Mouse (Mus musculus): ENCODE results near the gene Dnajb8.

Gene Dnajb8

DNA sequence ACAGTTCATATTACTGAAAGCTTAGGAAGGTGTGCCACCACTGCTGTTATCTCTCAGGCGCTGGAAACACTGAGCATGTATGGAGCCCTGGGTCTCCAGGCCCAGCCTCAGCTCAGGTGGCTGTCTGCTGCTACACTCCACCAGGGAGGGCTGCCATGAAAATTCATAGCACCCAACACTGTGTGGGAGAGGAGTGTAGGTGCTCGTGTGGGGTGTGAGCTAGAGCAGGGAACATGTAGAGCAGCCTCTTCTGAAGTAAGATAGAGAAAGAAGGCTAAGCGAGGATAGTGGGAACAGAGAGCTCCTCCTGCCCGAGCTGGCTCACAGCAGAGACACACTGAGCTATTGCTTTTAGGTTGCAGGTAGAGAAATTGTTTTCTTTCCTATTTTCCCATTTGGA is 54.2 kb downstream of the Dnajb8 start:
- no peak for ATAC-seq (ENCODE audit: insufficient number of reproducible peaks, low FRiP score, low TSS enrichment)

DNA sequence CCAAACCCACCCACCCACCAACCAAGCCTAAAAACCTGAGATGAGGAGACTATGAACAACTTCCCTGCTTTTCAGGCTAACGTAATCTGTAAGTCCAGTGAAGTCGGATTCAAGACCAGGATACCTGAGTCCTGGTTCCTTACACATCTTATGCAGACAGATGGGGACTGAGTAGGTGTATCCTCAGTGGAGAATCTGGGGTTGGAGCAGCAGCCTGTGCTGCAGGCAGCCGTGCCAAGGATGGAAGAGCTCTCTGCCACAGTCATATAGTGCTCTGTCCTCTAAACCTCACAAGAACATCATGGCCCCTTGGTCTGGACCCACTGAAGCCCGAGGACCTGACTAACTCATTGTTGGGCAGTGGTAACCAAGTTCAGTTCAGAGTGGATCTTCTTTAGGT is 55.2 kb downstream of the Dnajb8 start:
- no peak for ATAC-seq (ENCODE audit: insufficient number of reproducible peaks, low FRiP score, low TSS enrichment)

GRCm38 (mm10) chr6:88278141-88278540 is 56.1 kb downstream of the Dnajb8 start:
- no peak; the same call in 1 of the 2 replicates for ATAC-seq (ENCODE audit: insufficient number of reproducible peaks, low FRiP score, low TSS enrichment)

DNA sequence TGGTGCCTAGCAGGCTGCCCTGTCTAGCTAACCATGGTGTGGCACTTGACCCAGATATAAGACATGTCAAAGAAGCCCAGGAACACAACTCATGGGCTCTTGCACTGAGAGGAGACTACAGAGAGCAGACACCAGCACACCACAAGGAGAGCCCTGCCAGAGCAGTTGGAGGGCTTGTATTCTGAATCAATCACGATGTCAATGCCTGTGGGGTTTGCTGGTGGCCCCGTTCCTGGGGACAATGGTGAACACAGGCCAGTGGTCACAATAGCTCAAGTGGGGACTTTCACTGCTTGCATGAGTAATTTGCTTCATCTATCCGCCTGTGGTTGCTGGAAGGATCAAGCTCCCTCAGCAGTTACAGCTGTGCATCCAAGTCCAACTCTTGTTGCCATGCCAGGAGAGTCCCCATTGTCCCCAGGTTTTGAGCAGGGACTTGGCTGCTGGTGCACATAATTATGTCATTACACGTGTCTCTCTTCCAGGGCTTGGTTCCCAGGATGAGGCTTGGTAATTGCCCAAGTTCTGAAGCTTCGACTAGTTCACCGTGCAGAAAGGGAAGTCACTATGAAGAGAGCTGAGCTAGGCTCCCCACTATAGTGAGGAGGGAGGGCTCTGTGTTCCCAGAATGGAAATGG is 68.2 kb downstream of the Dnajb8 start:
- no peak for ATAC-seq (ENCODE audit: insufficient number of reproducible peaks, low FRiP score, low TSS enrichment)

- ATAC-seq (ENCODE audit: insufficient number of reproducible peaks, low FRiP score, low TSS enrichment), result no peak
Observed at GRCm38 (mm10) chr6:88292274-88292909, 70.3 kb downstream of the Dnajb8 start.

DNA sequence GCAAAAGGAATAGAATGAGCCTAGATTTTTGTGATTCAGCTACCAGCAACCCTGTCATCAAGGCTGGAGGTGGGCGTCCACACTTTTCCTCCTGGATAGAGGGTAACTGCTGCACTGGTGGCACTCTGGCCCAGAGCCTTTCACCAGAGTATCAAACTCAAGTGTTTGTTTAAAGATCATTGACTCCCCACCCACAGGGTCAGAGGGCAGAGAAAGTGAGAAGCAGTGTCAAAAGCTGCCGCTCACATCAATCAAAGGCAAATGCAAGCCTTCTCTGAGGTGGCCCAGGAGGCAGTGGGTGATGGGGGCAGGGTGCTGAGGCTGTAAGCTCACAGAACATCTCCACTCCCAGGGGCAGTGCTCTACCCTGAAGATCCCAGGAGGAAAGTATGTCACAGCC is 77.4 kb downstream of the Dnajb8 start:
- ATAC-seq (ENCODE audit: insufficient number of reproducible peaks, low FRiP score, low TSS enrichment), result no peak

DNA sequence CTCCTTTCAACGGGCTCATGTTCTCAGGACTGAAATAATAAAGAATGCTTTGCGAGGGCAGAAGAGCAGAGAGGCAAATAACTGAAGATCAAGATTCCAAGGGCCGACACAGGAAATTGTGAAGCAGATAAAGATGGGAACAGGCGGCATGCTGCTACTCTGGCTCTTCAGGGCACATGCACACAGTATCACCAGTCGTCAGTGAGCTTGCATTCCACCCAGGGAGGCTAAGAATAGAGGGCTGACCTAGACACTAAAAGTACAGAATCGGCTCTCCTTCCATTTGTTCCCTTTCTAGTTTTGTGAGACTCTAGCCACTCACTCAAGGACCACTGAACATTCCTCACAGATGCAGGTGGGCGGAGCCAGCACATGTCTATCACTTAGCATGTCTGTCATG is 79.2 kb downstream of the Dnajb8 start:
- ATAC-seq (ENCODE audit: insufficient number of reproducible peaks, low FRiP score, low TSS enrichment), result no peak
